Mouse (Mus musculus) left cerebral cortex, postnatal 10 days (tissue): ENCODE data around the gene Zfp182. TPM values are rescaled to one million over a fixed set of nuclear protein-coding genes. Genes with fewer than 3 reads are reported as not detected.

Experiments used
- DNase-seq, 2 experiments: peaks; one replicate each; pipeline ENCODE4 v3.0.0; 2021 to 2022; ENCODE audit warnings: low spot score in 2 of 2, mixed read lengths in 1 of 2; ENCODE audit errors: extremely low spot score in 1 of 2
- intact Hi-C: fragments of 180-260 bp; cut with DNase I; formaldehyde crosslinking; loops from one replicate; pipeline ENCODE4 v1.15.1; 2025
- total RNA-seq, 2 experiments: library from RNA; stranded (reverse); gene quantifications; 2 replicates each; pipeline ENCODE4 v1.2.3; 2021

The Zfp182 gene
- total RNA-seq = 1 to 10 TPM; 8.4 to 9.8 TPM

GRCm38 (mm10) chrX:21061866-21062543, at the start of gene Zfp182:
Gene Zfp182, minus strand, starts transcription at chrX:21062316.
- intact Hi-C loops = no loop called here
- peak; percentile 82 to 85 for DNase-seq

- DNase-seq = no peak
- intact Hi-C loops = no loop called here
Measured at GRCm38 (mm10) chrX:21089867-21090239, 27.7 kb upstream of the Zfp182 start.

- intact Hi-C loops = no loop called here
- DNase-seq = peak; percentile 70 to 77
Measured at GRCm38 (mm10) chrX:21088983-21089866, 27.1 kb upstream of the Zfp182 start, which contains the start of gene Zfp300. Gene Zfp300, minus strand, starts transcription at chrX:21089527.

- DNase-seq = no peak
- intact Hi-C loops = no loop called here
Measured at GRCm38 (mm10) chrX:21088645-21088982, 26.5 kb upstream of the Zfp182 start.

- no peak for DNase-seq
- intact Hi-C loops = no loop called here
Measured at GRCm38 (mm10) chrX:21068106-21068505, 6.0 kb upstream of the Zfp182 start, which contains the start of gene Spaca5. Gene Spaca5, plus strand, starts transcription at chrX:21068406.

- intact Hi-C loops = no loop called here
- no peak for DNase-seq
Measured at GRCm38 (mm10) chrX:21062544-21062890, 401 bp upstream of the Zfp182 start.

GRCm38 (mm10) chrX:21061460-21061859, 656 bp downstream of the Zfp182 start:
- no peak for DNase-seq
- intact Hi-C loops = no loop called here

- DNase-seq = no peak
- intact Hi-C loops = no loop called here
Measured at GRCm38 (mm10) chrX:20980901-20981300, 81.2 kb downstream of the Zfp182 start.

Other genes with a start within 250 kb of the Zfp182 start
- gene Timp1, start 192.2 kb downstream of the Zfp182 start, total RNA-seq = 1 to 10 TPM; 1.1 to 1.3 TPM
- 100 to 1,000 TPM; 450 to 457 TPM for gene Syn1, start 141.3 kb downstream of the Zfp182 start, total RNA-seq
- 1 to 10 TPM; 7.4 to 9.0 TPM for gene Cfp, start 130.8 kb downstream of the Zfp182 start, total RNA-seq
- 10 to 100 TPM; 30.2 to 30.7 TPM for gene Elk1, start 111.7 kb downstream of the Zfp182 start, total RNA-seq
- 10 to 100 TPM; 10.5 to 11.7 TPM for gene Uxt, start 100.3 kb downstream of the Zfp182 start, total RNA-seq
- not detected for gene Spaca5, start 6.1 kb upstream of the Zfp182 start, total RNA-seq
- gene Zfp300, start 27.2 kb upstream of the Zfp182 start, total RNA-seq = 1 to 10 TPM; 4.0 to 4.5 TPM
- not detected for gene Ssxa1, start 53.5 kb upstream of the Zfp182 start, total RNA-seq
- not detected for gene Gm21876, start 113.3 kb upstream of the Zfp182 start, total RNA-seq